Mouse (Mus musculus) bone marrow macrophage, adult 2 months (primary cell): ENCODE measurements at regions not wholly inside any gene's neighbourhood (a gene's known extent, or its start where the extent isn't known, plus 50 kb on each side); places are given as distances from the start of the nearest gene placed in this dataset.

Experiments
- CTCF ChIP-seq: IDR thresholded peaks from 2 replicates; pipeline ENCODE4 v1.5.1; 2012; ENCODE audit warnings: low read depth, mild to moderate bottlenecking, low read length, moderate library complexity
- POLR2A ChIP-seq: IDR thresholded peaks from 2 replicates; pipeline ENCODE4 v1.6.1; 2012; ENCODE audit warnings: mild to moderate bottlenecking, low read depth, low read length, borderline replicate concordance

GRCm38 (mm10) chr14:58421904-58422303 is 351.6 kb downstream of the Fgf9 start:
- TF ChIP-seq CTCF: no peak
- no peak for TF ChIP-seq POLR2A
